Mouse (Mus musculus): ENCODE data around the gene Rnaseh2c. TPM values are rescaled to one million over a fixed set of nuclear protein-coding genes. Genes with fewer than 3 reads are reported as not detected.

Gene Rnaseh2c
- polyA plus RNA-seq (2017; shearing (Covaris generic)), result 145 TPM

DNA sequence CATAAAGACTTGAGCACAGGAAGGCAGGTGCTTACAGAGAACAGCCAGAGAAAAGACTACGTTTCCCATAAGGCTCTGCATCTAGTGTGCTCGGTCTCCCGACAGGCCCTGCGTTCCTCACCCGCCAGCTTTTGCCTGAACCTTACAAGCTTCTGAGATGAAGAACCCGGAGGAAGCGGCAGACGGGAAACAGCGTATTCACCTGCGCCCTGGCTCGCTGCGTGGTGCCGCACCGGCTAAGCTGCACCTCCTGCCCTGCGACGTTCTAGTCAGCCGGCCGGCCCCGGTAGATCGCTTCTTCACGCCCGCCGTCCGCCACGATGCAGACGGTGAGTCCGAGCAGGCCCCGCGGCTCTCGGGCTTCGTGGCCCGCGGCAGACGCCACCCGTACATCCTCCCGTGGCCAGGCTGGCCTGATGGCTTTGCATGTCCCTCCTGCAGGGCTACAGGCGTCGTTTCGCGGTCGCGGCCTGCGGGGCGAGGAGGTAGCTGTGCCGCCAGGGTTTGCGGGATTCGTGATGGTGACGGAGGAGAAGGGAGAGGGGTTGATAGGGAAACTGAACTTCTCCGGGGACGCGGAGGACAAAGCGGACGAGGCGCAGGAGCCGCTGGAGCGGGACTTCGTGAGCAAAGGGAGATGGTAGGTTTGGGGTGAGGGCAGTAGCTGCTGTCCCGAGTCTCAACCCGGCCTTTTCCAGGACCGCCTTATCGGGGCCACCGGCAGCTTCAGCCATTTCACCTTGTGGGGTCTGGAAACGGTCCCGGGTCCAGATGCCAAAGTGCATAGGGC, at the start of gene Rnaseh2c:
Gene Rnaseh2c, plus strand, starts transcription at position 122 of the 790 bp plus-strand sequence.

GRCm38 (mm10) chr19:5560457-5561041, 41.1 kb upstream of the Rnaseh2c start, which contains the start of gene Ovol1:
TSS of gene Ovol1 (minus strand) at chr19:5560646.

GRCm38 (mm10) chr19:5567534-5568469, 33.9 kb upstream of the Rnaseh2c start, which contains the start of gene Ap5b1:
TSS of gene Ap5b1 (plus strand) at chr19:5568025.

GRCm38 (mm10) chr19:5609547-5610404, 8.1 kb downstream of the Rnaseh2c start, which contains the start of gene Kat5:
TSS of gene Kat5 (minus strand) at chr19:5610237.

DNA sequence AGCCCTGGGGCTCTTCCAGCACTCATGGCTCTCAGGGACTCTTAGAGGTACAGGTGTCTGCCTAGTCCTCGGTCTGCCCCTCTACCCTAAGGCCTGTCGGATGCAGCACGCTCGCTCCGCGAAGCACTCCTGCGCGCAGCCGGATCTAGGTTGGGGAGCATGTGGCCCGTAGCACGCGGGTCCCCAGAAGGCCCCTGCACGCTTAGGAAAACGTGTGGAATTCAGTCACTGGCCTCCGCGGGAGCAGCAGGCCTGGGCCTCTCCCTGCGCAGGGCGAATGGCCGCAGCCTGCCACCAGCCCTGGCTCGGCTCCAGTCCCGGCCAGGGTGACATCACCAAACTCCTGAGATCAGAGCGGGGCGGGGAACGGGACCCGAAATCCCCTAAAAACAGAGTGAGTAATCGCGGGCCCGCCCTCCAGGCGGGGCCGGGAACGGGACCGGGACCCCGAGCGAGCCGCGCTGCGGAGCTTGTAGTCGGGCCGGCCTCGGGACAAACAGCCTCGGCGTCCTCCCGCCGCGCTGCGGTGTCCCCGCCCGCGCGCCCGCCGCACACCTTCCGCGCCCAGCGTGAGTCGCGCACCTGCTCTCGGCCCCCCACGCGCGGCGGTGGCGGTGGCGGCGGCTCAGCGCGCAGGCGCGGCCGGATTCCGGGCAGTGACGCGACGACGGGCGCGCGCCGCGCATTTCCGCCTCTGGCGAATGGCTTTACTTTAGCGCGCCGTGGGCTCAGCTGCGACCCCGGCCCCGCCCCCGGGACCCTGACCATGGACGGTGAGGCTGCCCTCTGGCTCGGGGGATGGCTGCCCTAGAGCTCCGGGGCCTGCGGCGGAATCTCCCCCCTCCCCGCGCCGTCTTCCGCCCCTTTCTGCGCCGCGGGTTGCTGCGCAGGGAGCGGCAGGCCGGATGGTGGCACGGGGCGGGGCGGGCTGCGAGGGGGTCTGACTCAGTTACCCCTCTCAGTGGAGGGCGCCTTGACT, 35.7 kb downstream of the Rnaseh2c start, which contains the start of gene Rela:
Gene Rela, plus strand, starts transcription at position 415 of the 979 bp plus-strand sequence.

Other genes with a start within 250 kb of the Rnaseh2c start
- gene Eif1ad, start 235.1 kb upstream of the Rnaseh2c start, polyA plus RNA-seq (2017; shearing (Covaris generic)), result 58.1 TPM
- 305 TPM for gene Banf1, start 234.7 kb upstream of the Rnaseh2c start, polyA plus RNA-seq (2017; shearing (Covaris generic))
- gene Sart1, start 213.2 kb upstream of the Rnaseh2c start, polyA plus RNA-seq (2017; shearing (Covaris generic)), result 35.0 TPM
- 0.60 TPM for gene Tsga10ip, start 199.3 kb upstream of the Rnaseh2c start, polyA plus RNA-seq (2017; shearing (Covaris generic))
- gene Drap1, start 176.9 kb upstream of the Rnaseh2c start, polyA plus RNA-seq (2017; shearing (Covaris generic)), result 75.7 TPM
- gene AI837181, start 176.7 kb upstream of the Rnaseh2c start, polyA plus RNA-seq (2017; shearing (Covaris generic)), result 19.2 TPM
- gene Fosl1, start 154.3 kb upstream of the Rnaseh2c start, polyA plus RNA-seq (2017; shearing (Covaris generic)), result not detected
- gene Ccdc85b, start 144.0 kb upstream of the Rnaseh2c start, polyA plus RNA-seq (2017; shearing (Covaris generic)), result 5.3 TPM
- 148 TPM for gene Fibp, start 141.3 kb upstream of the Rnaseh2c start, polyA plus RNA-seq (2017; shearing (Covaris generic))
- 81.4 TPM for gene Ctsw, start 133.4 kb upstream of the Rnaseh2c start, polyA plus RNA-seq (2017; shearing (Covaris generic))
- 2.5 TPM for gene Efemp2, start 127.9 kb upstream of the Rnaseh2c start, polyA plus RNA-seq (2017; shearing (Covaris generic))
- 81.3 TPM for gene Mus81, start 113.5 kb upstream of the Rnaseh2c start, polyA plus RNA-seq (2017; shearing (Covaris generic))
- gene Cfl1, start 111.4 kb upstream of the Rnaseh2c start, polyA plus RNA-seq (2017; shearing (Covaris generic)), result 4,076 TPM
- 0.45 TPM for gene 1700020D05Rik, start 98.1 kb upstream of the Rnaseh2c start, polyA plus RNA-seq (2017; shearing (Covaris generic))
- 20.1 TPM for gene Snx32, start 91.3 kb upstream of the Rnaseh2c start, polyA plus RNA-seq (2017; shearing (Covaris generic))
- gene Ovol1, start 41.2 kb upstream of the Rnaseh2c start, polyA plus RNA-seq (2017; shearing (Covaris generic)), result not detected
- gene Ap5b1, start 33.8 kb upstream of the Rnaseh2c start, polyA plus RNA-seq (2017; shearing (Covaris generic)), result 21.4 TPM
- 51.5 TPM for gene Kat5, start 8.4 kb downstream of the Rnaseh2c start, polyA plus RNA-seq (2017; shearing (Covaris generic))
- 151 TPM for gene Rela, start 35.6 kb downstream of the Rnaseh2c start, polyA plus RNA-seq (2017; shearing (Covaris generic))
- 75.3 TPM for gene Sipa1, start 61.8 kb downstream of the Rnaseh2c start, polyA plus RNA-seq (2017; shearing (Covaris generic))
- 26.1 TPM for gene Map3k11, start 86.9 kb downstream of the Rnaseh2c start, polyA plus RNA-seq (2017; shearing (Covaris generic))
- gene Pcnx3, start 87.0 kb downstream of the Rnaseh2c start, polyA plus RNA-seq (2017; shearing (Covaris generic)), result 64.4 TPM
- 3.6 TPM for gene Kcnk7, start 102.5 kb downstream of the Rnaseh2c start, polyA plus RNA-seq (2017; shearing (Covaris generic))
- 74.6 TPM for gene Ehbp1l1, start 124.4 kb downstream of the Rnaseh2c start, polyA plus RNA-seq (2017; shearing (Covaris generic))
- gene Fam89b, start 127.8 kb downstream of the Rnaseh2c start, polyA plus RNA-seq (2017; shearing (Covaris generic)), result 52.3 TPM
- gene Ltbp3, start 139.0 kb downstream of the Rnaseh2c start, polyA plus RNA-seq (2017; shearing (Covaris generic)), result not detected
- 63.5 TPM for gene Scyl1, start 169.5 kb downstream of the Rnaseh2c start, polyA plus RNA-seq (2017; shearing (Covaris generic))